Mouse (Mus musculus): ENCODE measurements at regions not wholly inside any gene's neighbourhood (a gene's known extent, or its start where the extent isn't known, plus 50 kb on each side); places are given as distances from the start of the nearest gene placed in this dataset.

DNA sequence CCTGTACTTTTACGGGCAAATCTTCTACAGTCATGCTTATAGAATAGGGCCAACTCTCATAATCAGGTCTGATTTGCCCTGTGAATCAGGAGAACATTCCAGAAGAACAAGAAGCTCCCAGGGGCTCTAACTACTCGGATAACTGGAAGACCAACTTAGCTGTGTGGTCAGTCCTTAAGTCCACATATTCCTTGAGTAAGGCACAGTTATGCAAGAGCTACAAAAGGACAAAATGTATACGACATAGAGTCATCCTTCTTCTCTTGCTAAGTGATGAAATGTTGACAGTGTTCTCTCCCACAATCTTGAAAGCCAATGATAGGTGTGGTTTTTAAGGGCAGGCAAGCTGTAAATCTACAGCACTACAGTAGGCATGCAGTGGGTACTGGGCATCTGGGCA lies 310.7 kb upstream of the Pitrm1 start:
- Histone ChIP-seq H3K36me3 (no peaks in the 10 kb centered on the region), H3K4me3 (replicated peaks) (no peak overlapping the region), H3K4me1 (no peaks in the 10 kb centered on the region), H3K4me2 (replicated peaks) (no peak overlapping the region), H3K27me3 (no peaks in the 10 kb centered on the region), H3K27ac (replicated peaks) (no peak overlapping the region), H3K9me3 (replicated peaks) (no peaks in the 10 kb centered on the region), H3K9ac (no peak overlapping the region)
- WGBS: 77% methylated on average over 3 of the region's 3 CpGs
- no peak for ATAC-seq (ENCODE audit: insufficient number of reproducible peaks, low FRiP score, low TSS enrichment, low read depth)

GRCm38 (mm10) chr13:6240855-6241254 lies 307.1 kb upstream of the Pitrm1 start:
- Histone ChIP-seq H3K36me3 (no peaks in the 10 kb centered on the region), H3K27ac (replicated peaks) (no peak overlapping the region), H3K4me1 (no peaks in the 10 kb centered on the region), H3K9ac (no peak overlapping the region), H3K4me3 (replicated peaks) (no peak overlapping the region), H3K9me3 (replicated peaks) (no peaks in the 10 kb centered on the region), H3K4me2 (replicated peaks) (no peak overlapping the region), H3K27me3 (no peaks in the 10 kb centered on the region)
- no peak for ATAC-seq (ENCODE audit: insufficient number of reproducible peaks, low FRiP score, low TSS enrichment, low read depth)
- 45% methylated on average over 3 of the region's 3 CpGs for WGBS

DNA sequence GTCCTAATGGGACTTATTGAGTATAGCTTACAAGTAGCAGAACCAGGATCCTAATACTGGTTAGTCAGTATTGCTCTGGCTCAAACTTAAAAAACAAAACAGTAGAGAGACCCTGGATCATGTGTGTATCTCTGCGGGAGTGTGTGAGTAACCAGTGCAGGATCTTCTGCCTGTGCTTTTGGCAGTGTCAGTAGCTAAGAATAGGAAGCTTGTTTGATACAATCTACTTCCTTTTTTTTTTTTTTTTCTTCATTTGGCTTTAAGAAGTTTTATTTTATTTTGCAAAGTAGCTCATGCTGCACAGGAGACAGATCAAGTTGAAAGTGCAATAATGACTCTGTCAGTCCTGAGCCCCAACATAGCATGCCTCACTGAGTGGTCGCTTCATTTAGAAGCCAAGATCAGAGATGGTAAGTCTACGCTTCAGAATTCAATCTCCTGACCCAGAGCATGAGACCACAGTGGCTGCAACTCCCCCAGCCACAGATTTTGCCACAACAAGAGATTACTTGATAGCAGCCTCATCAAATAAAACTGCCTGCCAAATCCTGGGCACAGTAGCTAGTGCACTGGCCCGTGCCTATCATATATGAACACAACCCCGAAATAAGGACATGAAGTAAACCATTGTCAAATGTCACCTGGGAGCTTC lies 306.4 kb upstream of the Pitrm1 start:
- Histone ChIP-seq H3K27me3 (no peaks in the 10 kb centered on the region), H3K9ac (no peak overlapping the region), H3K36me3 (no peaks in the 10 kb centered on the region), H3K4me3 (replicated peaks) (no peak overlapping the region), H3K9me3 (replicated peaks) (no peaks in the 10 kb centered on the region), H3K4me1 (no peaks in the 10 kb centered on the region), H3K4me2 (replicated peaks) (no peak overlapping the region), H3K27ac (replicated peaks) (no peak overlapping the region)
- 78% methylated on average over 5 of the region's 5 CpGs for WGBS
- ATAC-seq (ENCODE audit: insufficient number of reproducible peaks, low FRiP score, low TSS enrichment, low read depth): no peak

- Histone ChIP-seq H3K4me3 (replicated peaks) (no peak overlapping the region), H3K9ac (no peak overlapping the region), H3K36me3 (no peaks in the 10 kb centered on the region), H3K4me1 (no peaks in the 10 kb centered on the region), H3K27me3 (no peaks in the 10 kb centered on the region), H3K4me2 (replicated peaks) (no peak overlapping the region), H3K27ac (replicated peaks) (no peak overlapping the region), H3K9me3 (replicated peaks) (no peaks in the 10 kb centered on the region)
- no peak for ATAC-seq (ENCODE audit: insufficient number of reproducible peaks, low FRiP score, low TSS enrichment, low read depth)
- 71% methylated on average over 3 of the region's 3 CpGs for WGBS
These were observed 297.8 kb upstream of the Pitrm1 start for GRCm38 (mm10) chr13:6250106-6250505.

- Histone ChIP-seq H3K4me3 (replicated peaks) (no peak overlapping the region), H3K27me3 (no peaks in the 10 kb centered on the region), H3K27ac (replicated peaks) (no peak overlapping the region), H3K9me3 (replicated peaks) (no peaks in the 10 kb centered on the region), H3K4me2 (replicated peaks) (no peak overlapping the region), H3K9ac (no peak overlapping the region), H3K4me1 (no peaks in the 10 kb centered on the region), H3K36me3 (no peaks in the 10 kb centered on the region)
- WGBS: 57% methylated on average over 4 of the region's 4 CpGs
- 0 out of 2 replicates have a peak, but pooled peaks have one; percentile 29 for ATAC-seq (ENCODE audit: insufficient number of reproducible peaks, low FRiP score, low TSS enrichment, low read depth)
These were observed 296.7 kb upstream of the Pitrm1 start for GRCm38 (mm10) chr13:6251025-6251862.

DNA sequence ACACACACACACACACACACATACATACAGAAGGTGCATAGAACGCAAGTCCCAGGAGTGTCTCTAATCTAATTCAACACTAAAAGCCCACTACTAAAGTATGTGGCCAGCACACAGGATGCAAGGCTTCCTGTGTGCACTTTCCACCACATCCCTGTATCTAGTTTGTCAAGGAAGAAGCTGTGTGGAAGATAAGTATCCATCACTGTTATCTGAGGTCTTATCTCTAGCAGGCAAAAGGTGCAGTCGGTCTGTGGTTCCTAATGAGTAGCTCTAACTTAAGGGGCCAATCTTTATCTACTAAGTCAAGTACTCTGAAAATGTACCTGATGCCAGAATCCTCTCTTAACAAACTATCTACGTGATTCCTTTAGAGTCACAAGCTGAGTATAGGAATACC lies 295.8 kb upstream of the Pitrm1 start:
- Histone ChIP-seq H3K4me2 (replicated peaks) (no peak overlapping the region), H3K4me3 (replicated peaks) (no peak overlapping the region), H3K36me3 (no peaks in the 10 kb centered on the region), H3K27ac (replicated peaks) (no peak overlapping the region), H3K9me3 (replicated peaks) (no peaks in the 10 kb centered on the region), H3K4me1 (no peaks in the 10 kb centered on the region), H3K9ac (no peak overlapping the region), H3K27me3 (no peaks in the 10 kb centered on the region)
- 82% methylated on average over 3 of the region's 3 CpGs for WGBS
- no peak for ATAC-seq (ENCODE audit: insufficient number of reproducible peaks, low FRiP score, low TSS enrichment, low read depth)

- Histone ChIP-seq H3K9me3 (replicated peaks) (no peaks in the 10 kb centered on the region), H3K9ac (no peak overlapping the region), H3K4me2 (replicated peaks) (no peak overlapping the region), H3K27ac (replicated peaks) (no peak overlapping the region), H3K27me3 (no peaks in the 10 kb centered on the region), H3K36me3 (no peaks in the 10 kb centered on the region), H3K4me3 (replicated peaks) (no peak overlapping the region), H3K4me1 (no peaks in the 10 kb centered on the region)
- ATAC-seq (ENCODE audit: insufficient number of reproducible peaks, low FRiP score, low TSS enrichment, low read depth): no peak
- 86% methylated on average over 5 of the region's 5 CpGs for WGBS
These were observed 292.6 kb upstream of the Pitrm1 start for GRCm38 (mm10) chr13:6255303-6255702.

DNA sequence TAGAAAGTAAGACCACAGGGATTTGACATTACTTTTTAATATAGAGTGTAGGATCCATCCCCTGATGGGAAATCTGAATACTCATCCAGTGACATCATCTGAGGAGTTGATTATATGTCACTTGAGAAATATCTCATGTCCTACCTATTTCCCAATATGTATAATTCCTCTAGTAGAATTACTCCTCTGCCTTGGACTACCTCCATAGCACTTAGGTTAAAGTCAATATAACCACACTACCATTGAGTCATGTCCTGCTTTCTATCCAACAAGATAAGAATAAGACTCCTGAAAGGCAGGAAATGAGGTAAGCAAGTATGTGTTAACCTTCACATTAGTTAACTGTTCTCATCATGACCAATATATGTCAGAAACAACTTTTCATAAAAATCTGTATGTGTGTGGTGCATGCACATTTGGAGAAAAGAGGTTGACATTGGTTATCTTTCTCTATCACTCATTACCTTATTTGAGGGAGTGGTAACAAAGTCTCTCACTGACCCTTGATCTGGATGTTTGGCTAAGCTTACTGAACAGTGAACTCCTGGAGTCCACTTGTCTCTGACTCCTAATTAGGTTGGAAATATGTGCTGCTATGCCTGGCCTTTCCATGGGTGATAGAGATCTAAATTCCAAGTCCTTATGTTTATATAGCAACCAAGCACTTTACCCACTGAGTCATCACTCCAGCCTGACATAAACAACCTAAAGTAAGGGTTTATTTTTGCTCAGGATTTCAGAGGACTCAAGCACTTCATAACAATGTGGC lies 292.0 kb upstream of the Pitrm1 start:
- Histone ChIP-seq H3K27me3 (no peaks in the 10 kb centered on the region), H3K4me1 (no peaks in the 10 kb centered on the region), H3K9me3 (replicated peaks) (no peaks in the 10 kb centered on the region), H3K4me3 (replicated peaks) (no peak overlapping the region), H3K27ac (replicated peaks) (no peak overlapping the region), H3K9ac (no peak overlapping the region), H3K36me3 (no peaks in the 10 kb centered on the region), H3K4me2 (replicated peaks) (no peak overlapping the region)
- ATAC-seq (ENCODE audit: insufficient number of reproducible peaks, low FRiP score, low TSS enrichment, low read depth): no peak

GRCm38 (mm10) chr13:6258456-6258855 lies 289.5 kb upstream of the Pitrm1 start:
- ATAC-seq (ENCODE audit: insufficient number of reproducible peaks, low FRiP score, low TSS enrichment, low read depth): no peak
- 67% methylated on average over 1 of the region's 1 CpGs for WGBS
- no peaks in the 10 kb centered on the region for H3K27me3 ChIP-seq
- no peak overlapping the region for H3K27ac ChIP-seq (replicated peaks)
- no peaks in the 10 kb centered on the region for H3K9me3 ChIP-seq (replicated peaks)
- no peaks in the 10 kb centered on the region for H3K36me3 ChIP-seq
- H3K9ac ChIP-seq: no peak overlapping the region
- H3K4me1 ChIP-seq: no peaks in the 10 kb centered on the region
- H3K4me3 ChIP-seq (replicated peaks): no peak overlapping the region
- H3K4me2 ChIP-seq (replicated peaks): no peak overlapping the region

DNA sequence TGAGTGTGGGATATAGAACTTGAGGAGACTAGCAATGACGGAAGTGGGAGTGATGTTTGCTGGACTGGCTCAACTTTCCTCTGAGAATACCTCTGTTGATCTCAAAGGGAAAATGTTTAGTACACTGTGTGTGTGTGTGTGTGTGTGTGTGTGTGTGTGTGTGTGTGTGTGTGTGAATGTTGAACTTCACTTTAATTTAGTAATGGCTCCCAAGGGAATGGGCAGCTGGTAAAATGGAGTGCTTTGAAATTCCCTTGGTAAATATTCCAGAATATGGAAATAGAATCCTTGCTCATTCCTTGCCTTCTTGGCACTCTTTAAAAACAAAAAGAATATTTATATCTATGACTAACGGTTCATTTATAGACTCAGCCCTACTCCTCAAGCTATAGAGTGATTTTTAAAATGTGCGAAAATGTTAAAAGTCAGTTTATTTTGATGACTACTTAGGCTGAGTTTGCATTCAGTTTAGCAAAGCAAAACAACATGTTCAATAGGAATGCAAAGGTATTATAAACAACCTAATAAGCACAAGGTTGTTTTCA lies 287.6 kb upstream of the Pitrm1 start:
- no peaks in the 10 kb centered on the region for H3K4me1 ChIP-seq
- no peaks in the 10 kb centered on the region for H3K36me3 ChIP-seq
- no peak overlapping the region for H3K4me2 ChIP-seq (replicated peaks)
- WGBS: 59% methylated on average over 3 of the region's 3 CpGs
- no peak overlapping the region for H3K4me3 ChIP-seq (replicated peaks)
- H3K9ac ChIP-seq: no peak overlapping the region
- H3K27ac ChIP-seq (replicated peaks): no peak overlapping the region
- H3K9me3 ChIP-seq (replicated peaks): no peaks in the 10 kb centered on the region
- no peaks in the 10 kb centered on the region for H3K27me3 ChIP-seq
- ATAC-seq (ENCODE audit: insufficient number of reproducible peaks, low FRiP score, low TSS enrichment, low read depth): no peak

- Histone ChIP-seq H3K4me2 (replicated peaks) (no peak overlapping the region), H3K4me3 (replicated peaks) (no peak overlapping the region), H3K27me3 (no peaks in the 10 kb centered on the region), H3K4me1 (no peaks in the 10 kb centered on the region), H3K9me3 (replicated peaks) (no peaks in the 10 kb centered on the region), H3K27ac (replicated peaks) (no peak overlapping the region), H3K36me3 (no peaks in the 10 kb centered on the region), H3K9ac (no peak overlapping the region)
- ATAC-seq (ENCODE audit: insufficient number of reproducible peaks, low FRiP score, low TSS enrichment, low read depth): no peak
- WGBS: 79% methylated on average over 4 of the region's 4 CpGs
These were observed 286.5 kb upstream of the Pitrm1 start for GRCm38 (mm10) chr13:6261458-6261857.

Measured in embryonic facial prominence, embryonic 15.5 days (tissue).